Mouse (Mus musculus): ENCODE measurements around the gene Rnf212.

Rnf212 gene

DNA sequence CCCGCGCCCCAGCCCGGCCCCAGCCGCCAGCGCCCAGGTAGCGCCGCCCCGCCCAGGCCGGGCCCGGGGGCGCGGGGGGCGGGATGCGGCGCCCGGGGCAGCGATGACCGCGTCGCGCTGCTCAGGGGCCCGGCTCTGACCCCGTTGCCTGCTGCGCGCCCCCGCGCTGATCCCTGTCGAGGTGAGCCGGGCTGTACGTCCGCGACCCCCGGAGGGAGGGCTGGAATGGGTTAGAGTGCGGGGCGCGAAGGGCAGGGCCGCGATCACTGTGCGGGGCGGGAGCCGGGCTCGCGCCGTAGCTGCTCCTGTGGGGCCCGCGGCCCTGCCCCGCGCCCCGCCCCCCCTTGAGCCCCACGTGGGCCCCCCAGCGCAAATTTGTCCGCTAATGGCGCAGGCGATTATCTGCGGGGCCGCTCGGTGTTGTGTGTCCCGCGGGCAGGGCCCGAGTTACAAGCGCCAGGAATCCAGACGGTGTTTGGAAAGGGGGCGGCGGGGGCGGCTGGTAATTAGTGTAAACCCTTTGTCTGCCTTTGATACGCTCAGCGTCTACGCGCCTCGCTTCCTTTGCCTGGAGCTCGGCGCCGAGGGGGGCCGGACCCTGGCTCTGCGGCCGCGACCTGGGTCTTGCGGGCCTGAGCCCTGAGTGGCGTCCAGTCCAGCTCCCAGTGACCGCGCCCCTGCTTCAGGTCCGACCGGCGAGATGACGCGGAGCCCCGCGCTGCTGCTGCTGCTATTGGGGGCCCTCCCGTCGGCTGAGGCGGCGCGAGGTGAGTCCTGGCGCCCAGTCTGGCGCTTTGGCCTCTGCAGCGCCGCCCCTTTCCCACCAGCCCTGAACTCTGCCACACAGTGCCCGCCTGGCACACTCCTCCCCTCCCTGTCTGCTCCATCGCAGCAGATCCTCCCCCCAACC lies 80.2 kb downstream of the Rnf212 start:
- ChIA-PET CTCF (interaction anchor here (0.8 to 3.8 kb wide), 14 partner anchors 9 to 859 kb away, joined by 3 to 28 read pairs (median 6); no protein-coding TSS in a partner anchor), POLR2A (interaction anchor here in 3 of 4 experiments (0.6 to 6.0 kb wide), 34 partner anchors 8 to 773 kb away, joined by 3 to 52 read pairs (median 5); partner anchors contain the start of genes Dgkq (in 3 of the 3), Idua (in 3 of the 3), Gak (in 2 of the 3) and Pcgf3 (in 2 of the 3))

DNA sequence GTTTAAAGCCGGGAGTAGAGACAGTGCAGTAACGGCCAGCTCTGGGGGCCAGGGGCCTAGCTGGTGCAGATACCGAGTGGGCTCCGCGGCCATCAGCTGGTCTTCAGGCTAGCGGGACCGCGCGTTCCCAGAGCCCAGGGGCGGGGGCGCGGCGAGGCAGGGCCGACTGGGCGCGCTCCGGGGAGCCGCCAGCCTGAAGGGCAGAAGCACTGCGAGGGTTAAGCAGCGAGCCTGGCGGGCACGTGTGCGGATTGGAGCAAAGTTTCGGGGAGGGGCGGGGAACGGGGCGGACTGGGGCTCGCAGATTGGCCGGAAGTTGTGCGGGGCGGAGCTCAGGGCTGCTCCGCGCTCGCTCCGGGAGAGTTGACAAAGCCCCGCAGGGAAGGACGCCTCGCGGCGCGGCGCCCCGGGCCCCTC lies 80.9 kb downstream of the Rnf212 start:
- ChIA-PET CTCF (interaction anchor here (0.5 to 3.8 kb wide), 21 partner anchors 9 to 869 kb away, joined by 3 to 28 read pairs (median 6); partner anchors contain the start of gene Dgkq (in 1 of the 4)), POLR2A (interaction anchor here in 3 of 4 experiments (0.5 to 6.0 kb wide), 39 partner anchors 9 to 1755 kb away, joined by 3 to 52 read pairs (median 5); partner anchors contain the start of genes Dgkq (in 3 of the 3), Idua (in 3 of the 3), Gak (in 2 of the 3) and Pcgf3 (in 2 of the 3))

DNA sequence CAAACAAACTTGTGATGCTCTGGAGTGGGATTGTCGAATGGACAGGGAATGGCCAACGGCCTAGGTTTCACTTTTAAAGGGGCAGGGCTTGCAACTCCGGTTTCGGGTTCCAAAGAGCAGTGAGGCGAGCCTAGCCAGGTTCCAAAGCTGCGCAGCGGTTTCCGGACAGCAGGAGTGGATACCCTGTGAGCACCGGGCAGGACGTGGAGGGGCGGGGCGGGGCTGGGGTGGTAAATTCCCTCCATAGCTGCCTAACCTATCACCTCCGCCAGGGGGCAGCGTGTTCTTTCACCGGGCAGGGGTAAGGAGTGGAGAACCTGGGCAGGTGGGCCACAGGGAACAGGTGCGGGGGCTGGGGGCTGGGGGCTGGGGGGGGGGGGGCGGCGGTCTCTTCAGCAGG lies 82.5 kb downstream of the Rnf212 start, which contains the start of gene Fgfrl1:
Gene Fgfrl1, plus strand, starts transcription at position 112 of the 400 bp plus-strand sequence.
- POLR2A ChIA-PET = interaction anchor here in 2 of 4 experiments (1.4 to 6.0 kb wide), 7 partner anchors 9 to 149 kb away, joined by 3 to 52 read pairs (median 14); partner anchors contain the start of genes Dgkq (in 2 of the 2), Gak (in 1 of the 2) and Tmem175 (in 1 of the 2)
- CTCF ChIA-PET = interaction anchor here (0.6 to 3.8 kb wide), 22 partner anchors 9 to 1390 kb away, joined by 3 to 28 read pairs (median 6); partner anchors contain the start of genes Dgkq (in 2 of the 4) and Slc26a1 (in 1 of the 4)

DNA sequence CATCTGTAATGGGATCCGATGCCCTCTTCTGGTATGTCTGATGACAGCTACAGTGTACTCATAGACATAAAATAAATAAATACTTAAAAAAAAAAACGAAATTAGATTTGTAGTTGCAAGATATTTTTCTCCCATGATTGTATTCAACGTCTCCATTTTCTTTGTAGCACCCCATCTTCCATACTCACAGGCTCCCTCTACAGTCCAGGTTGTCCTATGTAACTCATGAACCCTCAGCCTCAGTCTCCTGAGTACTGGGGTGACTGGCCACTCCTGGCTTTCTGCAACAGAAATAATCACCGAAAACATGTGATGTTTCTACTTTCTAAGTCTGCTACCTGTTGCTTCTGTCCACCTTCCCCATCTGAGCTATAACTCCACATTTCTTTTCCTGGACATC lies 83.6 kb downstream of the Rnf212 start:
- CTCF ChIA-PET = interaction anchor here in 2 of 4 experiments (1.3 to 3.8 kb wide), 6 partner anchors 14 to 36 kb away, joined by 6 to 28 read pairs (median 14); partner anchors contain the start of gene Dgkq (in 1 of the 2)

DNA sequence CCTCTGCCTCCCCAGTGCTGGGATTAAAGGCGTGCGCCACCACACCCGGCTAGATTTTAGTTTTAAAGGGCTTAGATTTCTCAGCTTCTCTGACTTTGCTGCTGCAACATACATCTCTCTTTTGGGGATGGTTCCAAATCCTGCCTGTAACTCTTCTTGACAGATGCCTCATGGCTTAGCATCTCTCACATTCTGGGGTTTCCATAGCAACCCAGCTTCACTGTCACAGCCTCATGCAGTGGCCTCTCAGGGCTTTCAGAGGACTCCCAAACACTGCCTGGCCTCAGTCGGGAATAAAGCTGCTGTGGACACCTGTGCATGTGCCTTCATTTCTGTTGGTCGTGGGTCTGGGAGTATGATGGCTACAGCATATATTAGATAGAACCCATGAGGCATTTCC lies 85.7 kb downstream of the Rnf212 start:
- POLR2A ChIA-PET = interaction anchor here in 2 of 4 experiments (0.5 to 2.6 kb wide), 3 partner anchors 12 to 906 kb away, joined by 3 to 12 read pairs (median 3); no protein-coding TSS in a partner anchor
- CTCF ChIA-PET = interaction anchor here in 1 of 4 experiments (0.6 kb wide), 1 partner anchor 812 kb away, joined by 3 read pairs; no protein-coding TSS in a partner anchor

More for the DNA sequence above, 83.6 kb downstream of the Rnf212 start:
- POLR2A ChIA-PET = interaction anchor here in 3 of 4 experiments (0.7 to 6.0 kb wide), 3 partner anchors 9 to 21 kb away, joined by 3 to 52 read pairs (median 43); partner anchors contain the start of gene Dgkq (in 2 of the 3)

DNA sequence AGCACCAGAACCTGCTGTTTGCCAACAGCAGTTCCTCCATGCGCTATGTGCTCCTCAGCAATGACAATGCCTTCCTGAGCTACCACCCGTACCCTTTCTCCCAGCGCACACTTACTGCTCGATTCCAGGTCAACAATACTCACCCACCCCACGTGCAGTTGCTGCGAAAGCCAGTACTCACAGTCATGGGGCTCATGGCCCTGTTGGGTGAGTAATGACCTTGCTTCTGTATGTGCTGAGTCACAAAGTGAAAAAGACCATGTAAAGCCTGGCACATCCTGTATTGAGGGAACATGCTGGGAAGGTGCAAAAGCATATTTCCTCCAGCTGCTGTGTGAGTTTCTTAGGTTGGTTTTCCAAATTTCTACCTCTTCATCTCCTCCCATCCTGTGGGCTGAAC lies 93.9 kb downstream of the Rnf212 start:
- CTCF ChIA-PET = interaction anchor here (0.7 to 6.3 kb wide), 7 partner anchors 9 to 248 kb away, joined by 3 to 57 read pairs (median 4); partner anchors contain the start of genes Atp5k (in 1 of the 4) and Dgkq (in 1 of the 4)
- POLR2A ChIA-PET = interaction anchor here in 2 of 4 experiments (1.2 to 4.5 kb wide), 4 partner anchors 12 to 21 kb away, joined by 3 to 37 read pairs (median 10); partner anchors contain the start of genes Dgkq (in 1 of the 2) and Idua (in 1 of the 2)

DNA sequence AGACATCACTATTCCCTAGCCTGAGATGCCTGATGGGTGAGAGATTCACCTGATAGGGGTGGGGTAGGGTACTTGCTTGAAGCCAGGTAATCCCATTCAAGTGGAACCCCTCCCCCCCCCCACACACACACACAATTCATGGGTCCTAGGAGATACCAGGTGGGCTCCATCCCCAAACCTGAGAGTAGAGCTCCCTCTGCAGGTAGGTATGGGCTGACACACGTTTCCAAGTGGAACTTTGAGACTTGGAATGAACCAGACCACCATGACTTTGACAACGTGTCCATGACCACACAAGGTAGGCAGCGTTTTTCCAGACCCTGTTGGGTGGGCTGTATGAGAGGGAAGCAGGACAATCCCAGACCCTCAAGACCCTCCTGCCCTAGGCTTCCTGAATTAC lies 94.9 kb downstream of the Rnf212 start:
- POLR2A ChIA-PET = interaction anchor here in 3 of 4 experiments (0.5 to 4.5 kb wide), 14 partner anchors 9 to 747 kb away, joined by 3 to 37 read pairs (median 6); partner anchors contain the start of genes Dgkq (in 2 of the 3), Gak (in 1 of the 3), Idua (in 1 of the 3) and Tmem175 (in 1 of the 3)
- CTCF ChIA-PET = interaction anchor here (0.6 to 6.3 kb wide), 28 partner anchors 8 to 1621 kb away, joined by 3 to 57 read pairs (median 4); partner anchors contain the start of genes Dgkq (in 3 of the 4), Fgfrl1 (in 2 of the 4), Gak (in 1 of the 4) and Idua (in 1 of the 4)
